Mouse (Mus musculus) heart, embryonic 14.5 days (tissue): Measurements from ENCODE around the gene Asb6. TPM values are rescaled to one million over a fixed set of nuclear protein-coding genes. Genes with fewer than 3 reads are reported as not detected.

ENCODE experiments used
- ATAC-seq: fragments of 200-750 bp; cut with Nextera tagmentation; 2 replicates; pipeline ENCODE4 v1.8.0; 2017; ENCODE audit warnings: low read depth, moderate TSS enrichment; ENCODE audit not compliant: insufficient number of reproducible peaks, insufficient read depth, low FRiP score
- H3K27ac ChIP-seq, 2 experiments: fragments of 200-500 bp in 1 of 2; fragments of 300-500 bp in 1 of 2; sonication (generic) in 1 of 2; replicated peaks in 1 of 2; 2 replicates each; pipeline ENCODE4 v1.5.1; 2012 to 2014; ENCODE audit warnings: low read depth in 2 of 2, low read length in 2 of 2, control low read depth in 1 of 2, mild to moderate bottlenecking in 1 of 2, mixed read lengths in 1 of 2; ENCODE audit not compliant: control insufficient read depth in 1 of 2, insufficient read depth in 1 of 2
- H3K27me3 ChIP-seq: fragments of 300-500 bp; sonication (generic); 2 replicates; pipeline ENCODE4 v1.6.1; 2014; ENCODE audit warnings: mild to moderate bottlenecking, low read length, control low read depth; ENCODE audit not compliant: control insufficient read depth, insufficient read depth
- H3K36me3 ChIP-seq: fragments of 300-500 bp; sonication (generic); 2 replicates; pipeline ENCODE4 v1.6.1; 2014; ENCODE audit warnings: mild to moderate bottlenecking, control low read depth, low read length, mixed read lengths; ENCODE audit not compliant: control insufficient read depth, insufficient read depth
- H3K4me1 ChIP-seq, 2 experiments: fragments of 200-500 bp in 1 of 2; fragments of 300-500 bp in 1 of 2; sonication (generic) in 1 of 2; 2 replicates each; pipeline ENCODE4 v1.6.1; 2012 to 2014; ENCODE audit warnings: low read length in 2 of 2, control low read depth in 1 of 2, mixed read lengths in 1 of 2; ENCODE audit not compliant: control insufficient read depth in 2 of 2, insufficient read depth in 2 of 2
- H3K4me2 ChIP-seq: fragments of 300-500 bp; sonication (generic); 2 replicates; pipeline ENCODE4 v1.6.1; 2014; ENCODE audit warnings: mild to moderate bottlenecking, low read length
- H3K4me3 ChIP-seq, 2 experiments: fragments of 200-500 bp in 1 of 2; fragments of 300-500 bp in 1 of 2; sonication (generic) in 1 of 2; 2 replicates each; pipeline ENCODE4 v1.5.1; 2012 to 2014; ENCODE audit warnings: low read length in 2 of 2, mild to moderate bottlenecking in 2 of 2, control low read depth in 1 of 2, low read depth in 1 of 2, moderate library complexity in 1 of 2; ENCODE audit not compliant: control insufficient read depth in 1 of 2, insufficient read depth in 1 of 2
- H3K9ac ChIP-seq: fragments of 300-500 bp; sonication (generic); 2 replicates; pipeline ENCODE4 v1.6.1; 2014; ENCODE audit warnings: mild to moderate bottlenecking, low read length
- H3K9me3 ChIP-seq: fragments of 300-500 bp; sonication (generic); 2 replicates; pipeline ENCODE4 v1.6.1; 2016; ENCODE audit warnings: low read length, control low read depth; ENCODE audit not compliant: control insufficient read depth
- WGBS: fragments of 180-500 bp; shearing (Covaris S2); extraction: QIAGEN DNeasy Blood & Tissue Kit; methylation state at CpG from one replicate; pipeline ENCODE4 v1.1.7; 2014; 5-methylcytosine and 5-hydroxymethylcytosine counted together
- polyA plus RNA-seq: library from polyadenylated mRNA; unstranded; fragments of >200 nt; fragmentation: Nextera tagmentation; extraction: Ambion mirVana; gene quantifications from 2 replicates; pipeline ENCODE4 v1.2.1, GENCODE M21; 2014

Gene Asb6
- polyA plus RNA-seq, 1 experiment from 2014 or later = 16.7 TPM

- Histone ChIP-seq H3K9me3 (no peaks in the 10 kb centered on the region), H3K27me3 (no peaks in the 10 kb centered on the region), H3K4me3 (no peak within 1 kb of the TSS), H3K4me2 (no peak within 1 kb of the TSS), H3K4me1 (peaks cover 33 to 35% of the 10 kb centered on the region in 2 experiments), H3K9ac (peak within 1 kb of the TSS; percentile 38; the same call in 1 of the 2 replicates), H3K36me3 (no peaks in the 10 kb centered on the region), H3K27ac (peak within 1 kb of the TSS; percentile 80 to 83)
- 0 out of 2 replicates have a peak, but pooled peaks have one; percentile 44 for ATAC-seq
- WGBS = 30% methylated on average over 9 of the region's 10 CpGs
Observed at GRCm38 (mm10) chr2:30834373-30835022, 4.4 kb upstream of the Asb6 start, which contains the start of gene Prrx2. Gene Prrx2 (plus strand): TSS chr2:30834972.

- Histone ChIP-seq H3K4me1 (peaks cover 33 to 35% of the 10 kb centered on the region in 2 experiments), H3K27me3 (no peaks in the 10 kb centered on the region), H3K9me3 (no peaks in the 10 kb centered on the region), H3K36me3 (no peaks in the 10 kb centered on the region), H3K4me2 (no peak overlapping the region), H3K4me3 (no peak overlapping the region), H3K27ac (peak overlapping the region; percentile 80 to 83), H3K9ac (peak overlapping the region; percentile 38)
- 69% methylated on average over 5 of the region's 5 CpGs for WGBS
- ATAC-seq = no peak
Observed at GRCm38 (mm10) chr2:30833644-30834043, 3.5 kb upstream of the Asb6 start.

GRCm38 (mm10) chr2:30829315-30829714 lies 818 bp downstream of the Asb6 start:
- Histone ChIP-seq H3K36me3 (peaks cover 25% of the 10 kb centered on the region), H3K27ac (no peak overlapping the region), H3K4me3 (no peak overlapping the region), H3K9ac (no peak overlapping the region), H3K4me2 (no peak overlapping the region), H3K9me3 (no peaks in the 10 kb centered on the region), H3K4me1 (peaks cover 14 to 22% of the 10 kb centered on the region in 2 experiments), H3K27me3 (no peaks in the 10 kb centered on the region)
- no peak for ATAC-seq
- 41% methylated on average over 5 of the region's 5 CpGs for WGBS

GRCm38 (mm10) chr2:30827749-30828475 lies 2.2 kb downstream of the Asb6 start:
- ATAC-seq = peak; percentile 73
- under 1% methylated on average over 63 of the region's 63 CpGs for WGBS
- H3K27ac ChIP-seq = peak overlapping the region; percentile 29 to 69

GRCm38 (mm10) chr2:30826825-30827748 lies 3.0 kb downstream of the Asb6 start:
- 28% methylated on average over 26 of the region's 26 CpGs for WGBS
- peaks cover 48% of the 10 kb centered on the region for H3K36me3 ChIP-seq
- ATAC-seq = no peak
- no peaks in the 10 kb centered on the region for H3K27me3 ChIP-seq
- H3K4me1 ChIP-seq = peaks cover 9 to 20% of the 10 kb centered on the region in 2 experiments
- peak overlapping the region; percentile 93 for H3K9ac ChIP-seq
- H3K27ac ChIP-seq = peak overlapping the region; percentile 29 to 69
- H3K4me3 ChIP-seq = peak overlapping the region; percentile 61 to 94
- peak overlapping the region; percentile 95 for H3K4me2 ChIP-seq
- H3K9me3 ChIP-seq = no peaks in the 10 kb centered on the region

More at GRCm38 (mm10) chr2:30827749-30828475, 2.2 kb downstream of the Asb6 start:
- peak overlapping the region; percentile 95 for H3K4me2 ChIP-seq
- H3K9ac ChIP-seq = peak overlapping the region; percentile 93
- peak overlapping the region; percentile 61 to 94 for H3K4me3 ChIP-seq
- H3K9me3 ChIP-seq = no peaks in the 10 kb centered on the region
- H3K4me1 ChIP-seq = peaks cover 9 to 20% of the 10 kb centered on the region in 2 experiments
- H3K36me3 ChIP-seq = peaks cover 40% of the 10 kb centered on the region
- H3K27me3 ChIP-seq = no peaks in the 10 kb centered on the region

- 0 out of 2 replicates have a peak, but pooled peaks have one; percentile 9 for ATAC-seq
- H3K36me3 ChIP-seq = peaks cover 78% of the 10 kb centered on the region
- no peaks in the 10 kb centered on the region for H3K27me3 ChIP-seq
- H3K4me2 ChIP-seq = no peak overlapping the region
- peak overlapping the region in 1 of 2 experiments; percentile 31; a peak in 1 of 4 replicates for H3K27ac ChIP-seq
- no peak overlapping the region for H3K9ac ChIP-seq
- H3K4me1 ChIP-seq = peaks cover 8 to 20% of the 10 kb centered on the region in 2 experiments
- no peak overlapping the region for H3K4me3 ChIP-seq
- WGBS = 56% methylated on average over 13 of the region's 13 CpGs
- no peaks in the 10 kb centered on the region; the same call in 1 of the 2 replicates for H3K9me3 ChIP-seq
Observed at GRCm38 (mm10) chr2:30823385-30824153, 6.6 kb downstream of the Asb6 start.
